Mouse (Mus musculus): ENCODE results near the gene Slc9a3r1. TPM values are rescaled to one million over a fixed set of nuclear protein-coding genes. Genes with fewer than 3 reads are reported as not detected.

Gene Slc9a3r1
- polyA plus RNA-seq (2016; fragmentation: Nextera tagmentation; extraction: Ambion mirVana) = 21.0 and 22.2 TPM in 2 replicates

GRCm38 (mm10) chr11:115162832-115163480 lies at the start of gene Slc9a3r1:
Slc9a3r1 (plus strand) TSS chr11:115163341.
- Histone ChIP-seq H3K4me3 (peak within 1 kb of the TSS; percentile 78), H3K4me1 (replicated peaks) (peaks cover 43% of the 10 kb centered on the region), H3K27me3 (replicated peaks) (no peaks in the 10 kb centered on the region), H3K9me3 (replicated peaks) (no peaks in the 10 kb centered on the region), H3K27ac (ENCODE audit: poor library complexity, severe bottlenecking) (peak within 1 kb of the TSS; percentile 28; the same call in 1 of the 2 replicates), H3K9ac (peak within 1 kb of the TSS; percentile 74), H3K4me2 (peak within 1 kb of the TSS; percentile 96), H3K36me3 (no peaks in the 10 kb centered on the region)
- under 1% methylated on average over 47 of the region's 47 CpGs for whole genome bisulfite sequencing
- ATAC-seq (ENCODE audit: insufficient number of reproducible peaks, low FRiP score) = peak; percentile 97

GRCm38 (mm10) chr11:115119409-115119808 lies 43.7 kb upstream of the Slc9a3r1 start:
- Histone ChIP-seq H3K4me1 (replicated peaks) (peaks cover 3% of the 10 kb centered on the region; the same call in 1 of the 2 replicates), H3K4me2 (no peak overlapping the region), H3K9ac (no peak overlapping the region), H3K4me3 (no peak overlapping the region), H3K9me3 (replicated peaks) (0 out of 2 replicates have a peak, but pooled peaks cover 2% of the 10 kb centered on the region), H3K27me3 (replicated peaks) (no peaks in the 10 kb centered on the region), H3K27ac (ENCODE audit: poor library complexity, severe bottlenecking) (no peak overlapping the region), H3K36me3 (no peaks in the 10 kb centered on the region)
- no peak for ATAC-seq (ENCODE audit: insufficient number of reproducible peaks, low FRiP score)
- 64% methylated on average over 9 of the region's 9 CpGs for WGBS

GRCm38 (mm10) chr11:115128483-115128882 lies 34.7 kb upstream of the Slc9a3r1 start:
- Histone ChIP-seq H3K9me3 (replicated peaks) (0 out of 2 replicates have a peak, but pooled peaks cover 5% of the 10 kb centered on the region), H3K4me3 (no peak overlapping the region), H3K9ac (no peak overlapping the region), H3K27ac (ENCODE audit: poor library complexity, severe bottlenecking) (no peak overlapping the region), H3K27me3 (replicated peaks) (no peaks in the 10 kb centered on the region), H3K4me1 (replicated peaks) (no peaks in the 10 kb centered on the region), H3K36me3 (no peaks in the 10 kb centered on the region), H3K4me2 (no peak overlapping the region)
- 48% methylated on average over 4 of the region's 4 CpGs for WGBS
- ATAC-seq (ENCODE audit: insufficient number of reproducible peaks, low FRiP score) = no peak

- H3K4me2 ChIP-seq = no peak overlapping the region
- H3K9ac ChIP-seq = no peak overlapping the region
- no peaks in the 10 kb centered on the region for H3K36me3 ChIP-seq
- no peak overlapping the region for H3K4me3 ChIP-seq
- H3K27ac ChIP-seq (ENCODE audit: poor library complexity, severe bottlenecking) = no peak overlapping the region
- no peaks in the 10 kb centered on the region for H3K27me3 ChIP-seq (replicated peaks)
- no peak for ATAC-seq (ENCODE audit: insufficient number of reproducible peaks, low FRiP score)
- H3K4me1 ChIP-seq (replicated peaks) = no peaks in the 10 kb centered on the region
- 76% methylated on average over 13 of the region's 13 CpGs for WGBS
- H3K9me3 ChIP-seq (replicated peaks) = 0 out of 2 replicates have a peak, but pooled peaks cover under 1% of the 10 kb centered on the region
These were observed 33.5 kb upstream of the Slc9a3r1 start for GRCm38 (mm10) chr11:115129508-115130126.

GRCm38 (mm10) chr11:115131768-115132381 lies 31.3 kb upstream of the Slc9a3r1 start:
- no peak overlapping the region for H3K9ac ChIP-seq
- H3K4me3 ChIP-seq = no peak overlapping the region
- H3K27ac ChIP-seq (ENCODE audit: poor library complexity, severe bottlenecking) = no peak overlapping the region
- H3K27me3 ChIP-seq (replicated peaks) = no peaks in the 10 kb centered on the region
- no peaks in the 10 kb centered on the region for H3K4me1 ChIP-seq (replicated peaks)
- H3K4me2 ChIP-seq = no peak overlapping the region
- no peaks in the 10 kb centered on the region for H3K9me3 ChIP-seq (replicated peaks)
- WGBS = 79% methylated on average over 8 of the region's 8 CpGs
- ATAC-seq (ENCODE audit: insufficient number of reproducible peaks, low FRiP score) = no peak
- H3K36me3 ChIP-seq = no peaks in the 10 kb centered on the region

- Histone ChIP-seq H3K36me3 (no peaks in the 10 kb centered on the region), H3K27ac (ENCODE audit: poor library complexity, severe bottlenecking) (no peak within 1 kb of the TSS), H3K4me1 (replicated peaks) (no peaks in the 10 kb centered on the region), H3K27me3 (replicated peaks) (no peaks in the 10 kb centered on the region), H3K9ac (no peak within 1 kb of the TSS), H3K4me2 (no peak within 1 kb of the TSS), H3K4me3 (no peak within 1 kb of the TSS), H3K9me3 (replicated peaks) (no peaks in the 10 kb centered on the region)
- 64% methylated on average over 8 of the region's 8 CpGs for WGBS
- ATAC-seq (ENCODE audit: insufficient number of reproducible peaks, low FRiP score) = no peak
These were observed 29.3 kb upstream of the Slc9a3r1 start, which contains the start of gene Cd300lf for GRCm38 (mm10) chr11:115133800-115134199. Cd300lf (minus strand) TSS chr11:115133992.

GRCm38 (mm10) chr11:115138597-115139262 lies 24.4 kb upstream of the Slc9a3r1 start:
- H3K4me1 ChIP-seq (replicated peaks) = no peaks in the 10 kb centered on the region
- WGBS = 69% methylated on average over 5 of the region's 5 CpGs

GRCm38 (mm10) chr11:115141970-115142369 lies 21.2 kb upstream of the Slc9a3r1 start:
- WGBS = 75% methylated on average over 2 of the region's 2 CpGs
- ATAC-seq (ENCODE audit: insufficient number of reproducible peaks, low FRiP score) = no peak

More at GRCm38 (mm10) chr11:115138597-115139262, 24.4 kb upstream of the Slc9a3r1 start:
- no peak for ATAC-seq (ENCODE audit: insufficient number of reproducible peaks, low FRiP score)
- H3K36me3 ChIP-seq = no peaks in the 10 kb centered on the region
- H3K4me3 ChIP-seq = no peak overlapping the region
- no peak overlapping the region for H3K9ac ChIP-seq
- H3K9me3 ChIP-seq (replicated peaks) = no peaks in the 10 kb centered on the region
- H3K4me2 ChIP-seq = no peak overlapping the region
- H3K27me3 ChIP-seq (replicated peaks) = no peaks in the 10 kb centered on the region
- no peak overlapping the region for H3K27ac ChIP-seq (ENCODE audit: poor library complexity, severe bottlenecking)

GRCm38 (mm10) chr11:115147813-115148212 lies 15.3 kb upstream of the Slc9a3r1 start:
- no peaks in the 10 kb centered on the region for H3K36me3 ChIP-seq
- H3K4me2 ChIP-seq = no peak overlapping the region
- H3K27me3 ChIP-seq (replicated peaks) = peaks cover 6% of the 10 kb centered on the region; the same call in 1 of the 2 replicates
- ATAC-seq (ENCODE audit: insufficient number of reproducible peaks, low FRiP score) = no peak
- peaks cover 6% of the 10 kb centered on the region for H3K9me3 ChIP-seq (replicated peaks)
- no peak overlapping the region for H3K27ac ChIP-seq (ENCODE audit: poor library complexity, severe bottlenecking)
- WGBS = 75% methylated on average over 4 of the region's 4 CpGs
- H3K4me1 ChIP-seq (replicated peaks) = peaks cover 3% of the 10 kb centered on the region; the same call in 1 of the 2 replicates
- H3K9ac ChIP-seq = no peak overlapping the region
- no peak overlapping the region for H3K4me3 ChIP-seq

More at GRCm38 (mm10) chr11:115141970-115142369, 21.2 kb upstream of the Slc9a3r1 start:
- H3K9me3 ChIP-seq (replicated peaks) = no peaks in the 10 kb centered on the region
- no peak overlapping the region for H3K4me3 ChIP-seq
- H3K4me1 ChIP-seq (replicated peaks) = no peaks in the 10 kb centered on the region
- no peaks in the 10 kb centered on the region for H3K36me3 ChIP-seq
- H3K4me2 ChIP-seq = no peak overlapping the region
- H3K27ac ChIP-seq (ENCODE audit: poor library complexity, severe bottlenecking) = no peak overlapping the region
- no peak overlapping the region for H3K9ac ChIP-seq
- H3K27me3 ChIP-seq (replicated peaks) = no peaks in the 10 kb centered on the region

- H3K36me3 ChIP-seq = no peaks in the 10 kb centered on the region
- H3K4me3 ChIP-seq = no peak overlapping the region
- H3K4me2 ChIP-seq = no peak overlapping the region
- H3K27me3 ChIP-seq (replicated peaks) = peaks cover 30% of the 10 kb centered on the region
- peaks cover 14% of the 10 kb centered on the region for H3K4me1 ChIP-seq (replicated peaks)
- no peak for ATAC-seq (ENCODE audit: insufficient number of reproducible peaks, low FRiP score)
- WGBS = 71% methylated on average over 6 of the region's 6 CpGs
- peaks cover 6% of the 10 kb centered on the region for H3K9me3 ChIP-seq (replicated peaks)
- no peak overlapping the region for H3K27ac ChIP-seq (ENCODE audit: poor library complexity, severe bottlenecking)
- no peak overlapping the region for H3K9ac ChIP-seq
These were observed 12.3 kb upstream of the Slc9a3r1 start for GRCm38 (mm10) chr11:115150741-115151254.

All from heart, embryonic 12.5 days (tissue).